Mouse (Mus musculus) olfactory bulb, adult 2 months (tissue): ENCODE data around the gene Mdh2.

ENCODE experiments used
- CTCF ChIP-seq: fragments of 200-500 bp; IDR thresholded peaks from 2 replicates; pipeline ENCODE4 v1.5.1; 2012; ENCODE audit warnings: low read depth, mild to moderate bottlenecking, low read length, moderate library complexity; ENCODE audit not compliant: insufficient read depth
- POLR2A ChIP-seq: fragments of 200-500 bp; IDR thresholded peaks from 2 replicates; pipeline ENCODE4 v1.6.1; 2012; ENCODE audit warnings: mild to moderate bottlenecking, low read depth, low read length, moderate library complexity; ENCODE audit not compliant: insufficient read depth

DNA sequence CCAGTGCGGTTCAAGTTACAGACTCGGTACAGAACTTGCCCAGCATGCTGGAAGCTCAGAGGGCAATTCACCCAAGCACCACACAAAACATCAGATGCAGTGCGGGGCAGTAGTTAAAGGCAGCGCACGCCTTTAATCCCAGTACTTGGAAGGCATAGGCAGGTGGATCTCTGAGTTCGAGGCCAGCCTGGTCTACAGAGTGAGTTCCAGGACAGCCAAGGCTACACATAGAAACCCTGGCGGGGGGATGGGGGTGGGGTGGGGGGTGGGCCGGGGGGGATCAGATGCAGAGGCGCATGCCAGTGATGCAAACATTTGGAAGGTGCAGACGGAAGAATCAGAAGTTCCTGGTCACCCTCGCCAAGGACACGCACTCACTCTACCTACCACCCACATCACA, 33.5 kb upstream of the Mdh2 start:
- TF ChIP-seq POLR2A (no peak), CTCF (no peak)
